Mouse (Mus musculus): Measurements from ENCODE around the gene Vps53. TPM values are rescaled to one million over a fixed set of nuclear protein-coding genes. Genes with fewer than 3 reads are reported as not detected.

Gene Vps53
- polyA plus RNA-seq, 1 experiment from 2014 or later, result 22.9 TPM

GRCm38 (mm10) chr11:76201761-76202674 lies 22.6 kb upstream of the Vps53 start:
- Histone ChIP-seq H3K9me3 (replicated peaks) (no peaks in the 10 kb centered on the region), H3K9ac (peak overlapping the region; percentile 78), H3K4me1 (peaks cover 22% of the 10 kb centered on the region), H3K27me3 (replicated peaks) (peaks cover 45% of the 10 kb centered on the region), H3K36me3 (peaks cover 4% of the 10 kb centered on the region; the same call in 1 of the 2 replicates), H3K27ac (peak overlapping the region; percentile 4; the same call in 1 of the 2 replicates), H3K4me2 (peak overlapping the region; percentile 97), H3K4me3 (peak overlapping the region; percentile 67)
- under 1% methylated on average over 89 of the region's 90 CpGs for WGBS (ENCODE audit: insufficient replicate concordance)
- peak; percentile 96 for ATAC-seq

- Histone ChIP-seq H3K9ac (no peak overlapping the region), H3K9me3 (replicated peaks) (no peaks in the 10 kb centered on the region), H3K4me3 (no peak overlapping the region), H3K4me2 (no peak overlapping the region), H3K36me3 (no peaks in the 10 kb centered on the region), H3K27ac (no peak overlapping the region), H3K27me3 (replicated peaks) (peaks cover 25% of the 10 kb centered on the region), H3K4me1 (peaks cover 10% of the 10 kb centered on the region)
- ATAC-seq, result no peak
- WGBS (ENCODE audit: insufficient replicate concordance), result 56% methylated on average over 8 of the region's 8 CpGs
These were observed 17.6 kb upstream of the Vps53 start for GRCm38 (mm10) chr11:76196977-76197469.

- Histone ChIP-seq H3K27ac (no peak overlapping the region), H3K4me2 (no peak overlapping the region)
- ATAC-seq, result no peak
These were observed 17.0 kb upstream of the Vps53 start for GRCm38 (mm10) chr11:76196275-76196976.

GRCm38 (mm10) chr11:76186908-76187307 lies 7.5 kb upstream of the Vps53 start:
- WGBS (ENCODE audit: insufficient replicate concordance), result 69% methylated on average over 6 of the region's 6 CpGs
- no peak overlapping the region for H3K4me2 ChIP-seq
- ATAC-seq, result no peak
- no peaks in the 10 kb centered on the region for H3K27me3 ChIP-seq (replicated peaks)
- peaks cover 3% of the 10 kb centered on the region for H3K36me3 ChIP-seq
- H3K27ac ChIP-seq, result no peak overlapping the region
- H3K9me3 ChIP-seq (replicated peaks), result no peaks in the 10 kb centered on the region
- no peak overlapping the region for H3K9ac ChIP-seq
- no peaks in the 10 kb centered on the region for H3K4me1 ChIP-seq
- H3K4me3 ChIP-seq, result no peak overlapping the region

More at GRCm38 (mm10) chr11:76196275-76196976, 17.0 kb upstream of the Vps53 start:
- H3K4me1 ChIP-seq, result peaks cover 4% of the 10 kb centered on the region
- H3K36me3 ChIP-seq, result no peaks in the 10 kb centered on the region
- no peak overlapping the region for H3K9ac ChIP-seq
- no peak overlapping the region for H3K4me3 ChIP-seq
- WGBS (ENCODE audit: insufficient replicate concordance), result 57% methylated on average over 8 of the region's 8 CpGs
- peaks cover 19% of the 10 kb centered on the region for H3K27me3 ChIP-seq (replicated peaks)
- no peaks in the 10 kb centered on the region for H3K9me3 ChIP-seq (replicated peaks)

- Histone ChIP-seq H3K9me3 (replicated peaks) (no peaks in the 10 kb centered on the region), H3K9ac (no peak overlapping the region), H3K4me1 (peaks cover 7% of the 10 kb centered on the region), H3K27ac (no peak overlapping the region), H3K36me3 (peaks cover 10% of the 10 kb centered on the region), H3K27me3 (replicated peaks) (no peaks in the 10 kb centered on the region), H3K4me2 (no peak overlapping the region), H3K4me3 (no peak overlapping the region)
- no peak for ATAC-seq
- WGBS (ENCODE audit: insufficient replicate concordance), result 77% methylated on average over 4 of the region's 4 CpGs
These were observed 4.3 kb upstream of the Vps53 start for GRCm38 (mm10) chr11:76183745-76184144.

- 10% methylated on average over 7 of the region's 7 CpGs for WGBS (ENCODE audit: insufficient replicate concordance)
- H3K36me3 ChIP-seq, result peaks cover 16% of the 10 kb centered on the region
- no peaks in the 10 kb centered on the region for H3K27me3 ChIP-seq (replicated peaks)
- H3K4me2 ChIP-seq, result peak overlapping the region; percentile 93
- peak overlapping the region; percentile 84 for H3K9ac ChIP-seq
- ATAC-seq, result no peak
- H3K9me3 ChIP-seq (replicated peaks), result no peaks in the 10 kb centered on the region
- H3K4me1 ChIP-seq, result peaks cover 17% of the 10 kb centered on the region
- peak overlapping the region; percentile 94 for H3K4me3 ChIP-seq
- H3K27ac ChIP-seq, result peak overlapping the region; percentile 78
These were observed 696 bp upstream of the Vps53 start for GRCm38 (mm10) chr11:76180146-76180540.

- Histone ChIP-seq H3K4me2 (peak overlapping the region; percentile 93), H3K9me3 (replicated peaks) (no peaks in the 10 kb centered on the region), H3K27ac (peak overlapping the region; percentile 78), H3K9ac (peak overlapping the region; percentile 84), H3K4me1 (peaks cover 17% of the 10 kb centered on the region), H3K4me3 (peak overlapping the region; percentile 94), H3K36me3 (peaks cover 23% of the 10 kb centered on the region), H3K27me3 (replicated peaks) (no peaks in the 10 kb centered on the region)
- 2% methylated on average over 28 of the region's 28 CpGs for WGBS (ENCODE audit: insufficient replicate concordance)
- ATAC-seq, result peak; percentile 78
These were observed 537 bp downstream of the Vps53 start for GRCm38 (mm10) chr11:76178726-76179494.

- Histone ChIP-seq H3K9ac (no peak overlapping the region), H3K4me1 (0 out of 2 replicates have a peak, but pooled peaks cover 3% of the 10 kb centered on the region), H3K4me2 (no peak overlapping the region), H3K27ac (no peak overlapping the region), H3K27me3 (replicated peaks) (no peaks in the 10 kb centered on the region), H3K36me3 (peaks cover 35% of the 10 kb centered on the region), H3K9me3 (replicated peaks) (no peaks in the 10 kb centered on the region), H3K4me3 (no peak overlapping the region)
- WGBS (ENCODE audit: insufficient replicate concordance), result 73% methylated on average over 5 of the region's 5 CpGs
- ATAC-seq, result no peak
These were observed 9.2 kb downstream of the Vps53 start for GRCm38 (mm10) chr11:76170207-76170606.

GRCm38 (mm10) chr11:76168976-76169375 lies 10.5 kb downstream of the Vps53 start:
- Histone ChIP-seq H3K9ac (no peak overlapping the region), H3K27me3 (replicated peaks) (no peaks in the 10 kb centered on the region), H3K9me3 (replicated peaks) (no peaks in the 10 kb centered on the region), H3K4me2 (no peak overlapping the region), H3K36me3 (peaks cover 33% of the 10 kb centered on the region), H3K27ac (no peak overlapping the region), H3K4me3 (no peak overlapping the region), H3K4me1 (0 out of 2 replicates have a peak, but pooled peaks cover 3% of the 10 kb centered on the region)
- 80% methylated on average over 3 of the region's 3 CpGs for WGBS (ENCODE audit: insufficient replicate concordance)
- no peak for ATAC-seq

GRCm38 (mm10) chr11:76167079-76167765 lies 12.2 kb downstream of the Vps53 start:
- Histone ChIP-seq H3K9ac (no peak overlapping the region), H3K27me3 (replicated peaks) (no peaks in the 10 kb centered on the region), H3K4me2 (no peak overlapping the region), H3K4me3 (no peak overlapping the region), H3K4me1 (0 out of 2 replicates have a peak, but pooled peaks cover 3% of the 10 kb centered on the region), H3K36me3 (peaks cover 29% of the 10 kb centered on the region), H3K27ac (no peak overlapping the region), H3K9me3 (replicated peaks) (no peaks in the 10 kb centered on the region)
- WGBS (ENCODE audit: insufficient replicate concordance), result 22% methylated on average over 5 of the region's 5 CpGs
- ATAC-seq, result no peak

GRCm38 (mm10) chr11:76166657-76167056 lies 12.8 kb downstream of the Vps53 start:
- Histone ChIP-seq H3K9me3 (replicated peaks) (no peaks in the 10 kb centered on the region), H3K27me3 (replicated peaks) (no peaks in the 10 kb centered on the region), H3K9ac (no peak overlapping the region), H3K4me3 (no peak overlapping the region), H3K27ac (no peak overlapping the region), H3K4me1 (0 out of 2 replicates have a peak, but pooled peaks cover 3% of the 10 kb centered on the region), H3K36me3 (peaks cover 25% of the 10 kb centered on the region), H3K4me2 (no peak overlapping the region)
- no peak for ATAC-seq
- 92% methylated on average over 4 of the region's 4 CpGs for WGBS (ENCODE audit: insufficient replicate concordance)
